Mouse (Mus musculus) intestine, embryonic 15.5 days (tissue): ENCODE data around the gene Pstpip1. TPM values are rescaled to one million over a fixed set of nuclear protein-coding genes. Genes with fewer than 3 reads are reported as not detected.

ENCODE experiments used
- ATAC-seq: fragments of 200-750 bp; cut with Nextera tagmentation; 2 replicates; pipeline ENCODE4 v1.8.0; 2017; ENCODE audit warnings: moderate TSS enrichment, moderate library complexity
- H3K27ac ChIP-seq: fragments of 300-500 bp; sonication (generic); 2 replicates; pipeline ENCODE4 v1.5.1; 2015; ENCODE audit warnings: mild to moderate bottlenecking, inconsistent platforms
- H3K27me3 ChIP-seq: fragments of 300-500 bp; sonication (generic); replicated peaks from 2 replicates; pipeline ENCODE4 v1.6.1; 2015; ENCODE audit warnings: inconsistent platforms
- H3K36me3 ChIP-seq: fragments of 300-500 bp; sonication (generic); 2 replicates; pipeline ENCODE4 v1.6.1; 2015; ENCODE audit warnings: inconsistent platforms
- H3K4me1 ChIP-seq: fragments of 300-500 bp; sonication (generic); replicated peaks from 2 replicates; pipeline ENCODE4 v1.6.1; 2015; ENCODE audit warnings: inconsistent platforms
- H3K4me2 ChIP-seq: fragments of 300-500 bp; sonication (generic); replicated peaks from 2 replicates; pipeline ENCODE4 v1.6.1; 2015; ENCODE audit warnings: mild to moderate bottlenecking, inconsistent platforms
- H3K4me3 ChIP-seq: fragments of 300-500 bp; sonication (generic); replicated peaks from 2 replicates; pipeline ENCODE4 v1.5.1; 2015; ENCODE audit warnings: inconsistent platforms
- H3K9ac ChIP-seq: fragments of 300-500 bp; sonication (generic); 2 replicates; pipeline ENCODE4 v1.6.1; 2015; ENCODE audit warnings: inconsistent platforms
- H3K9me3 ChIP-seq: fragments of 300-500 bp; sonication (generic); 2 replicates; pipeline ENCODE4 v1.6.1; 2016; ENCODE audit warnings: inconsistent platforms
- WGBS: fragments of 180-500 bp; shearing (Covaris S2); methylation state at CpG from one replicate; pipeline ENCODE4 v1.1.7; 2015; 5-methylcytosine and 5-hydroxymethylcytosine counted together
- polyA plus RNA-seq: library from polyadenylated mRNA; unstranded; fragments of >200 nt; fragmentation: Nextera tagmentation; extraction: Ambion mirVana; gene quantifications from 2 replicates; pipeline ENCODE4 v1.2.1, GENCODE M21; 2015

The Pstpip1 gene
- polyA plus RNA-seq, result 1.5 and 1.6 TPM in 2 replicates

GRCm38 (mm10) chr9:56089778-56090520, at the start of gene Pstpip1:
TSS of gene Pstpip1 (plus strand) at chr9:56089962.
- peak within 1 kb of the TSS; percentile 51 for H3K4me2 ChIP-seq
- H3K4me3 ChIP-seq, result no peak within 1 kb of the TSS
- H3K36me3 ChIP-seq, result no peaks in the 10 kb centered on the region
- ATAC-seq, result peak; percentile 85
- H3K4me1 ChIP-seq, result peaks cover 12% of the 10 kb centered on the region
- no peak within 1 kb of the TSS; the same call in 1 of the 2 replicates for H3K27ac ChIP-seq
- 17% methylated on average over 22 of the region's 22 CpGs for WGBS
- no peaks in the 10 kb centered on the region for H3K27me3 ChIP-seq
- no peaks in the 10 kb centered on the region for H3K9me3 ChIP-seq
- 0 out of 2 replicates have a peak within 1 kb of the TSS, but pooled peaks have one; percentile 24 for H3K9ac ChIP-seq

- Histone ChIP-seq H3K4me3 (peak within 1 kb of the TSS; percentile 63), H3K4me2 (peak within 1 kb of the TSS; percentile 73), H3K36me3 (no peaks in the 10 kb centered on the region; the same call in 1 of the 2 replicates), H3K4me1 (0 out of 2 replicates have a peak, but pooled peaks cover 6% of the 10 kb centered on the region), H3K27me3 (no peaks in the 10 kb centered on the region), H3K27ac (peak within 1 kb of the TSS; percentile 95), H3K9me3 (no peaks in the 10 kb centered on the region), H3K9ac (peak within 1 kb of the TSS; percentile 96)
- ATAC-seq, result peak; percentile 100
- under 1% methylated on average over 49 of the region's 49 CpGs for WGBS
Observed at GRCm38 (mm10) chr9:56041372-56042180, 48.2 kb upstream of the Pstpip1 start, which contains the start of gene Rcn2. TSS of gene Rcn2 (plus strand) at chr9:56041845.

- Histone ChIP-seq H3K27me3 (no peaks in the 10 kb centered on the region), H3K9ac (peak overlapping the region; percentile 96), H3K9me3 (no peaks in the 10 kb centered on the region), H3K4me2 (peak overlapping the region; percentile 73), H3K4me3 (peak overlapping the region; percentile 63), H3K4me1 (0 out of 2 replicates have a peak, but pooled peaks cover 6% of the 10 kb centered on the region), H3K27ac (peak overlapping the region; percentile 95), H3K36me3 (no peaks in the 10 kb centered on the region; the same call in 1 of the 2 replicates)
- WGBS, result under 1% methylated on average over 16 of the region's 16 CpGs
- ATAC-seq, result peak; percentile 30
Observed at GRCm38 (mm10) chr9:56042181-56042621, 47.6 kb upstream of the Pstpip1 start.

- H3K4me3 ChIP-seq, result no peak overlapping the region
- H3K27ac ChIP-seq, result no peak overlapping the region
- no peak overlapping the region for H3K4me2 ChIP-seq
- no peak overlapping the region for H3K9ac ChIP-seq
- 71% methylated on average over 3 of the region's 3 CpGs for WGBS
- no peaks in the 10 kb centered on the region for H3K9me3 ChIP-seq
- no peak for ATAC-seq
- H3K36me3 ChIP-seq, result peaks cover 2% of the 10 kb centered on the region; the same call in 1 of the 2 replicates
- H3K27me3 ChIP-seq, result no peaks in the 10 kb centered on the region
- no peaks in the 10 kb centered on the region for H3K4me1 ChIP-seq
Observed at GRCm38 (mm10) chr9:56053796-56054195, 36.0 kb upstream of the Pstpip1 start.

GRCm38 (mm10) chr9:56056147-56056546, 33.6 kb upstream of the Pstpip1 start:
- WGBS, result 88% methylated on average over 6 of the region's 6 CpGs
- Histone ChIP-seq H3K4me1 (no peaks in the 10 kb centered on the region), H3K27ac (no peak overlapping the region), H3K4me3 (no peak overlapping the region), H3K4me2 (no peak overlapping the region), H3K9me3 (no peaks in the 10 kb centered on the region), H3K36me3 (no peaks in the 10 kb centered on the region; the same call in none of the 2 replicates), H3K27me3 (no peaks in the 10 kb centered on the region), H3K9ac (no peak overlapping the region)
- ATAC-seq, result no peak

GRCm38 (mm10) chr9:56062336-56062735, 27.4 kb upstream of the Pstpip1 start:
- no peak for ATAC-seq
- Histone ChIP-seq H3K4me2 (no peak overlapping the region), H3K9me3 (no peaks in the 10 kb centered on the region), H3K27me3 (no peaks in the 10 kb centered on the region), H3K4me3 (no peak overlapping the region), H3K9ac (no peak overlapping the region), H3K4me1 (no peaks in the 10 kb centered on the region), H3K36me3 (no peaks in the 10 kb centered on the region; the same call in none of the 2 replicates), H3K27ac (no peak overlapping the region)
- WGBS, result 93% methylated on average over 5 of the region's 5 CpGs

GRCm38 (mm10) chr9:56065011-56065410, 24.8 kb upstream of the Pstpip1 start:
- Histone ChIP-seq H3K4me1 (no peaks in the 10 kb centered on the region), H3K27me3 (no peaks in the 10 kb centered on the region), H3K27ac (no peak overlapping the region), H3K4me2 (no peak overlapping the region), H3K4me3 (no peak overlapping the region), H3K9me3 (no peaks in the 10 kb centered on the region), H3K9ac (no peak overlapping the region), H3K36me3 (peaks cover 5% of the 10 kb centered on the region)
- no peak for ATAC-seq
- WGBS, result 63% methylated on average over 3 of the region's 3 CpGs

- 90% methylated on average over 4 of the region's 4 CpGs for WGBS
- Histone ChIP-seq H3K9ac (no peak overlapping the region), H3K27me3 (no peaks in the 10 kb centered on the region), H3K9me3 (no peaks in the 10 kb centered on the region), H3K4me3 (no peak overlapping the region), H3K4me1 (no peaks in the 10 kb centered on the region), H3K36me3 (peaks cover 5% of the 10 kb centered on the region; the same call in 1 of the 2 replicates), H3K4me2 (no peak overlapping the region), H3K27ac (no peak overlapping the region)
- ATAC-seq, result no peak
Observed at GRCm38 (mm10) chr9:56067964-56068363, 21.8 kb upstream of the Pstpip1 start.

GRCm38 (mm10) chr9:56068630-56069029, 21.1 kb upstream of the Pstpip1 start:
- ATAC-seq, result peak; percentile 61
- Histone ChIP-seq H3K27me3 (no peaks in the 10 kb centered on the region), H3K36me3 (peaks cover 5% of the 10 kb centered on the region; the same call in 1 of the 2 replicates), H3K4me3 (no peak overlapping the region), H3K27ac (no peak overlapping the region), H3K9me3 (no peaks in the 10 kb centered on the region), H3K4me1 (no peaks in the 10 kb centered on the region), H3K9ac (no peak overlapping the region), H3K4me2 (no peak overlapping the region)
- 86% methylated on average over 1 of the region's 1 CpGs for WGBS

GRCm38 (mm10) chr9:56072861-56073260, 16.9 kb upstream of the Pstpip1 start:
- H3K4me3 ChIP-seq, result no peak overlapping the region
- no peak for ATAC-seq
- no peaks in the 10 kb centered on the region for H3K9me3 ChIP-seq
- WGBS, result 46% methylated on average over 2 of the region's 2 CpGs
- no peaks in the 10 kb centered on the region for H3K27me3 ChIP-seq
- H3K9ac ChIP-seq, result no peak overlapping the region
- H3K4me2 ChIP-seq, result no peak overlapping the region
- H3K36me3 ChIP-seq, result 0 out of 2 replicates have a peak, but pooled peaks cover 5% of the 10 kb centered on the region
- peaks cover 17% of the 10 kb centered on the region for H3K4me1 ChIP-seq
- no peak overlapping the region for H3K27ac ChIP-seq

- Histone ChIP-seq H3K27ac (no peak overlapping the region), H3K27me3 (no peaks in the 10 kb centered on the region), H3K9me3 (no peaks in the 10 kb centered on the region), H3K4me1 (peaks cover 17% of the 10 kb centered on the region), H3K9ac (no peak overlapping the region), H3K4me2 (no peak overlapping the region), H3K4me3 (no peak overlapping the region), H3K36me3 (no peaks in the 10 kb centered on the region)
- 72% methylated on average over 12 of the region's 12 CpGs for WGBS
- peak; percentile 9; the same call in 1 of the 2 replicates for ATAC-seq
Observed at GRCm38 (mm10) chr9:56074863-56075262, 14.9 kb upstream of the Pstpip1 start.

- Histone ChIP-seq H3K27me3 (no peaks in the 10 kb centered on the region), H3K4me3 (no peak overlapping the region), H3K4me1 (peaks cover 17% of the 10 kb centered on the region), H3K9ac (no peak overlapping the region), H3K9me3 (no peaks in the 10 kb centered on the region), H3K4me2 (peak overlapping the region; percentile 26; the same call in 1 of the 2 replicates), H3K36me3 (no peaks in the 10 kb centered on the region), H3K27ac (peak overlapping the region; percentile 81)
- peak; percentile 68 for ATAC-seq
- WGBS, result 9% methylated on average over 4 of the region's 4 CpGs
Observed at GRCm38 (mm10) chr9:56075264-56075663, 14.5 kb upstream of the Pstpip1 start.
